Mouse (Mus musculus): Measurements from ENCODE around the gene Steap3. TPM values are rescaled to one million over a fixed set of nuclear protein-coding genes. Genes with fewer than 3 reads are reported as not detected.
A peak's percentile ranks its signal among the peaks of the same experiment; 100 is the strongest.

Steap3 gene
- total and polyA plus RNA-seq, 2 experiments from 2014 or later = 3.7 to 5.9 TPM

GRCm38 (mm10) chr1:120267631-120268030 lies 4.9 kb downstream of the Steap3 start:
- H3K4me1 ChIP-seq (ENCODE audit: insufficient read depth, low read length) = peaks cover 5% of the 10 kb centered on the region; the same call in 1 of the 2 replicates
- ATAC-seq (ENCODE audit: low FRiP score) = no peak

GRCm38 (mm10) chr1:120266460-120266859 lies 6.0 kb downstream of the Steap3 start:
- TF ChIP-seq CTCF (IDR thresholded peaks at IDR 0.05) = no peak
- Histone ChIP-seq H3K4me1 (ENCODE audit: insufficient read depth, low read length) (peaks cover 5% of the 10 kb centered on the region; the same call in 1 of the 2 replicates), H3K9me3 (ENCODE audit: low read length) (no peaks in the 10 kb centered on the region), H3K27ac (ENCODE audit: low read depth, low read length) (no peak overlapping the region), H3K4me2 (ENCODE audit: low read depth, low read length, poor library complexity, severe bottlenecking) (no peak overlapping the region), H3K27me3 (ENCODE audit: insufficient read depth, low read length) (no peaks in the 10 kb centered on the region), H3K4me3 (ENCODE audit: low read depth, low read length) (no peak overlapping the region), H3K9ac (replicated peaks; ENCODE audit: low read length, poor library complexity, severe bottlenecking) (no peak overlapping the region), H3K36me3 (ENCODE audit: insufficient read depth, low read length) (no peaks in the 10 kb centered on the region)
- WGBS = 58% methylated on average over 4 of the region's 4 CpGs
- DNase-seq (ENCODE audit: low spot score) (no peak), ATAC-seq (ENCODE audit: low FRiP score) (no peak)

More at GRCm38 (mm10) chr1:120267631-120268030, 4.9 kb downstream of the Steap3 start:
- Histone ChIP-seq H3K4me3 (ENCODE audit: low read depth, low read length) (no peak overlapping the region), H3K9me3 (ENCODE audit: low read length) (no peaks in the 10 kb centered on the region), H3K36me3 (ENCODE audit: insufficient read depth, low read length) (no peaks in the 10 kb centered on the region), H3K27ac (ENCODE audit: low read depth, low read length) (no peak overlapping the region), H3K27me3 (ENCODE audit: insufficient read depth, low read length) (no peaks in the 10 kb centered on the region), H3K9ac (replicated peaks; ENCODE audit: low read length, poor library complexity, severe bottlenecking) (no peak overlapping the region), H3K4me2 (ENCODE audit: low read depth, low read length, poor library complexity, severe bottlenecking) (no peak overlapping the region)
- no peak for TF ChIP-seq CTCF (IDR thresholded peaks at IDR 0.05)
- WGBS = 90% methylated on average over 3 of the region's 3 CpGs
- no peak for DNase-seq (ENCODE audit: low spot score)

- WGBS = 2% methylated on average over 38 of the region's 40 CpGs
- Histone ChIP-seq H3K36me3 (ENCODE audit: insufficient read depth, low read length) (no peaks in the 10 kb centered on the region), H3K4me1 (ENCODE audit: insufficient read depth, low read length) (peaks cover 5% of the 10 kb centered on the region; the same call in 1 of the 2 replicates), H3K4me3 (ENCODE audit: low read depth, low read length) (peak overlapping the region; percentile 43), H3K27ac (ENCODE audit: low read depth, low read length) (no peak overlapping the region), H3K9ac (replicated peaks; ENCODE audit: low read length, poor library complexity, severe bottlenecking) (peak overlapping the region; percentile 48), H3K27me3 (ENCODE audit: insufficient read depth, low read length) (no peaks in the 10 kb centered on the region), H3K9me3 (ENCODE audit: low read length) (no peaks in the 10 kb centered on the region), H3K4me2 (ENCODE audit: low read depth, low read length, poor library complexity, severe bottlenecking) (peak overlapping the region; percentile 97)
- DNase-seq (ENCODE audit: low spot score) = peak; percentile 78
- peak; percentile 76 for ATAC-seq (ENCODE audit: low FRiP score)
- peak; percentile 8; the same call in 1 of the 2 replicates for TF ChIP-seq CTCF (IDR thresholded peaks at IDR 0.05)
These were observed 7.4 kb downstream of the Steap3 start for GRCm38 (mm10) chr1:120264861-120265686.

GRCm38 (mm10) chr1:120263226-120263625 lies 9.3 kb downstream of the Steap3 start:
- H3K27me3 ChIP-seq (ENCODE audit: insufficient read depth, low read length) = no peaks in the 10 kb centered on the region
- no peak for ATAC-seq (ENCODE audit: low FRiP score)
- TF ChIP-seq CTCF (IDR thresholded peaks at IDR 0.05) = no peak

GRCm38 (mm10) chr1:120261166-120261565 lies 11.3 kb downstream of the Steap3 start:
- no peak for TF ChIP-seq CTCF (IDR thresholded peaks at IDR 0.05)
- Histone ChIP-seq H3K9ac (replicated peaks; ENCODE audit: low read length, poor library complexity, severe bottlenecking) (no peak overlapping the region), H3K27ac (ENCODE audit: low read depth, low read length) (no peak overlapping the region), H3K4me3 (ENCODE audit: low read depth, low read length) (no peak overlapping the region), H3K4me1 (ENCODE audit: insufficient read depth, low read length) (peaks cover 5% of the 10 kb centered on the region; the same call in 1 of the 2 replicates), H3K36me3 (ENCODE audit: insufficient read depth, low read length) (no peaks in the 10 kb centered on the region), H3K9me3 (ENCODE audit: low read length) (no peaks in the 10 kb centered on the region), H3K4me2 (ENCODE audit: low read depth, low read length, poor library complexity, severe bottlenecking) (no peak overlapping the region), H3K27me3 (ENCODE audit: insufficient read depth, low read length) (no peaks in the 10 kb centered on the region)
- ATAC-seq (ENCODE audit: low FRiP score) (no peak), DNase-seq (ENCODE audit: low spot score) (no peak)
- WGBS = 90% methylated on average over 5 of the region's 5 CpGs

More at GRCm38 (mm10) chr1:120263226-120263625, 9.3 kb downstream of the Steap3 start:
- Histone ChIP-seq H3K9ac (replicated peaks; ENCODE audit: low read length, poor library complexity, severe bottlenecking) (no peak overlapping the region), H3K4me1 (ENCODE audit: insufficient read depth, low read length) (peaks cover 5% of the 10 kb centered on the region; the same call in 1 of the 2 replicates), H3K27ac (ENCODE audit: low read depth, low read length) (no peak overlapping the region), H3K4me2 (ENCODE audit: low read depth, low read length, poor library complexity, severe bottlenecking) (no peak overlapping the region), H3K36me3 (ENCODE audit: insufficient read depth, low read length) (no peaks in the 10 kb centered on the region), H3K9me3 (ENCODE audit: low read length) (no peaks in the 10 kb centered on the region), H3K4me3 (ENCODE audit: low read depth, low read length) (no peak overlapping the region)
- DNase-seq (ENCODE audit: low spot score) = no peak
- WGBS = 86% methylated on average over 4 of the region's 4 CpGs

- Histone ChIP-seq H3K27ac (ENCODE audit: low read depth, low read length) (no peak overlapping the region), H3K9me3 (ENCODE audit: low read length) (no peaks in the 10 kb centered on the region), H3K4me3 (ENCODE audit: low read depth, low read length) (no peak overlapping the region), H3K27me3 (ENCODE audit: insufficient read depth, low read length) (no peaks in the 10 kb centered on the region), H3K4me2 (ENCODE audit: low read depth, low read length, poor library complexity, severe bottlenecking) (no peak overlapping the region), H3K4me1 (ENCODE audit: insufficient read depth, low read length) (no peaks in the 10 kb centered on the region), H3K36me3 (ENCODE audit: insufficient read depth, low read length) (no peaks in the 10 kb centered on the region), H3K9ac (replicated peaks; ENCODE audit: low read length, poor library complexity, severe bottlenecking) (no peak overlapping the region)
- DNase-seq (ENCODE audit: low spot score) (no peak), ATAC-seq (ENCODE audit: low FRiP score) (no peak)
- WGBS = 78% methylated on average over 7 of the region's 7 CpGs
- TF ChIP-seq CTCF (IDR thresholded peaks at IDR 0.05) = no peak
These were observed 13.3 kb downstream of the Steap3 start for GRCm38 (mm10) chr1:120259249-120259648.
